Mouse (Mus musculus): ENCODE data around the gene C1rl.

- no peak for TF ChIP-seq CTCF (IDR thresholded peaks at IDR 0.05; ENCODE audit: control insufficient read depth, insufficient read depth, low read length)
- TF ChIP-seq POLR2A (IDR thresholded peaks at IDR 0.05; ENCODE audit: borderline replicate concordance, control insufficient read depth, low read depth, low read length), result no peak
These were observed 15.7 kb upstream of the C1rl start for GRCm38 (mm10) chr6:124477221-124477655.

Measured in bone marrow, adult 2 months (tissue).